Mouse (Mus musculus): ENCODE measurements at regions not wholly inside any gene's neighbourhood (a gene's known extent, or its start where the extent isn't known, plus 50 kb on each side); places are given as distances from the start of the nearest gene placed in this dataset.

GRCm38 (mm10) chr2:30700890-30701289 is 102.6 kb downstream of the 1700001O22Rik start:
- ATAC-seq (replicated peaks; ENCODE audit: low FRiP score, low read depth), result no peak
- Histone ChIP-seq H3K27ac (peak overlapping the region; percentile 79; the same call in 1 of the 2 replicates), H3K4me3 (replicated peaks; ENCODE audit: low read depth, low read length) (no peak overlapping the region), H3K36me3 (ENCODE audit: insufficient read depth, low read length) (no peaks in the 10 kb centered on the region), H3K4me2 (ENCODE audit: low read length) (no peak overlapping the region), H3K27me3 (ENCODE audit: insufficient read depth, low read length) (no peaks in the 10 kb centered on the region), H3K9ac (ENCODE audit: low read depth, low read length) (no peak overlapping the region), H3K4me1 (replicated peaks; ENCODE audit: insufficient read depth, low read length) (peaks cover 13% of the 10 kb centered on the region), H3K9me3 (replicated peaks; ENCODE audit: low read length) (no peaks in the 10 kb centered on the region)
- no peak for DNase-seq (ENCODE audit: low spot score)
- WGBS, result 95% methylated on average over 2 of the region's 2 CpGs
- TF ChIP-seq CTCF (IDR thresholded peaks at IDR 0.05; ENCODE audit: low read depth), result no peak

DNA sequence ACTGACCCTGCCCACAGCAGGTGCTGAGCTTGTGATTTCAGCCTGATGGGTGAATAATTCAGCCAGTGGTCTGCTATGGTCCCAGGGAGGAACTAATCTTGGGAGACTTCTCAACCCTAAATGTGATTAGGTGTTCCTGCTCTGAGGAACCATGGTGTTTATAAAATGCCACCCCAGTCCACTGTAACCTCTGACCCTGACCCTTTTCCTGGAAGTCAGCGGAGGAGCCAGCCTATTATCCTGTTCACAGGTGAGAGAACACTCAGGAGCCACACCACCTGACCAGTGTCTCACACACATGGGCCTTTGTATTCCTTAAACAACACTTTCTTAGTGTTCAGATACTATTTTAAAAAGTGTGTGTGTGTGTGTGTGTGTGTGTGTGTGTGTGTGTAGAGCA is 103.0 kb downstream of the 1700001O22Rik start:
- H3K4me1 ChIP-seq (replicated peaks; ENCODE audit: insufficient read depth, low read length), result peaks cover 13% of the 10 kb centered on the region
- H3K27ac ChIP-seq, result peak overlapping the region; percentile 79
- 95% methylated on average over 1 of the region's 1 CpGs for WGBS
- no peaks in the 10 kb centered on the region for H3K9me3 ChIP-seq (replicated peaks; ENCODE audit: low read length)
- no peak overlapping the region for H3K9ac ChIP-seq (ENCODE audit: low read depth, low read length)
- no peak overlapping the region for H3K4me2 ChIP-seq (ENCODE audit: low read length)
- H3K4me3 ChIP-seq (replicated peaks; ENCODE audit: low read depth, low read length), result no peak overlapping the region
- H3K27me3 ChIP-seq (ENCODE audit: insufficient read depth, low read length), result no peaks in the 10 kb centered on the region
- no peak for TF ChIP-seq CTCF (IDR thresholded peaks at IDR 0.05; ENCODE audit: low read depth)
- H3K36me3 ChIP-seq (ENCODE audit: insufficient read depth, low read length), result no peaks in the 10 kb centered on the region
- DNase-seq (ENCODE audit: low spot score), result no peak
- ATAC-seq (replicated peaks; ENCODE audit: low FRiP score, low read depth), result 0 out of 2 replicates have a peak, but pooled peaks have one; percentile 12

- Histone ChIP-seq H3K4me3 (replicated peaks; ENCODE audit: low read depth, low read length) (no peak overlapping the region), H3K9me3 (replicated peaks; ENCODE audit: low read length) (no peaks in the 10 kb centered on the region), H3K27me3 (ENCODE audit: insufficient read depth, low read length) (no peaks in the 10 kb centered on the region), H3K36me3 (ENCODE audit: insufficient read depth, low read length) (no peaks in the 10 kb centered on the region), H3K27ac (peak overlapping the region; percentile 79), H3K4me2 (ENCODE audit: low read length) (peak overlapping the region; percentile 25; the same call in 1 of the 2 replicates), H3K9ac (ENCODE audit: low read depth, low read length) (no peak overlapping the region), H3K4me1 (replicated peaks; ENCODE audit: insufficient read depth, low read length) (peaks cover 15% of the 10 kb centered on the region)
- TF ChIP-seq CTCF (IDR thresholded peaks at IDR 0.05; ENCODE audit: low read depth), result no peak
- 24% methylated on average over 6 of the region's 6 CpGs for WGBS
- DNase-seq (ENCODE audit: low spot score) (peak; percentile 90), ATAC-seq (replicated peaks; ENCODE audit: low FRiP score, low read depth) (peak; percentile 57)
Measured at GRCm38 (mm10) chr2:30699797-30700454, 103.5 kb downstream of the 1700001O22Rik start.

GRCm38 (mm10) chr2:30698758-30699535 is 104.1 kb downstream of the Cstad start:
- Histone ChIP-seq H3K4me3 (replicated peaks; ENCODE audit: low read depth, low read length) (no peak overlapping the region), H3K36me3 (ENCODE audit: insufficient read depth, low read length) (no peaks in the 10 kb centered on the region), H3K4me1 (replicated peaks; ENCODE audit: insufficient read depth, low read length) (peaks cover 18% of the 10 kb centered on the region), H3K9me3 (replicated peaks; ENCODE audit: low read length) (no peaks in the 10 kb centered on the region), H3K27ac (peak overlapping the region; percentile 79), H3K4me2 (ENCODE audit: low read length) (no peak overlapping the region), H3K9ac (ENCODE audit: low read depth, low read length) (0 out of 2 replicates have a peak overlapping the region, but pooled peaks have one; percentile 14), H3K27me3 (ENCODE audit: insufficient read depth, low read length) (no peaks in the 10 kb centered on the region)
- ATAC-seq (replicated peaks; ENCODE audit: low FRiP score, low read depth) (no peak), DNase-seq (ENCODE audit: low spot score) (no peak)
- TF ChIP-seq CTCF (IDR thresholded peaks at IDR 0.05; ENCODE audit: low read depth), result no peak
- WGBS, result 65% methylated on average over 6 of the region's 6 CpGs

GRCm38 (mm10) chr2:30697851-30698250 is 103.0 kb downstream of the Cstad start:
- Histone ChIP-seq H3K4me1 (replicated peaks; ENCODE audit: insufficient read depth, low read length) (peaks cover 25% of the 10 kb centered on the region), H3K27ac (no peak overlapping the region), H3K27me3 (ENCODE audit: insufficient read depth, low read length) (no peaks in the 10 kb centered on the region), H3K36me3 (ENCODE audit: insufficient read depth, low read length) (no peaks in the 10 kb centered on the region), H3K4me2 (ENCODE audit: low read length) (no peak overlapping the region), H3K9me3 (replicated peaks; ENCODE audit: low read length) (no peaks in the 10 kb centered on the region), H3K9ac (ENCODE audit: low read depth, low read length) (no peak overlapping the region), H3K4me3 (replicated peaks; ENCODE audit: low read depth, low read length) (no peak overlapping the region)
- TF ChIP-seq CTCF (IDR thresholded peaks at IDR 0.05; ENCODE audit: low read depth), result no peak
- DNase-seq (ENCODE audit: low spot score) (no peak), ATAC-seq (replicated peaks; ENCODE audit: low FRiP score, low read depth) (no peak)
- 73% methylated on average over 2 of the region's 2 CpGs for WGBS

- Histone ChIP-seq H3K9me3 (replicated peaks; ENCODE audit: low read length) (no peaks in the 10 kb centered on the region), H3K4me2 (ENCODE audit: low read length) (no peak overlapping the region), H3K36me3 (ENCODE audit: insufficient read depth, low read length) (no peaks in the 10 kb centered on the region), H3K4me1 (replicated peaks; ENCODE audit: insufficient read depth, low read length) (peaks cover 38% of the 10 kb centered on the region), H3K9ac (ENCODE audit: low read depth, low read length) (peak overlapping the region; percentile 28; the same call in 1 of the 2 replicates), H3K27me3 (ENCODE audit: insufficient read depth, low read length) (no peaks in the 10 kb centered on the region), H3K4me3 (replicated peaks; ENCODE audit: low read depth, low read length) (no peak overlapping the region), H3K27ac (peak overlapping the region; percentile 68)
- no peak for ATAC-seq (replicated peaks; ENCODE audit: low FRiP score, low read depth)
- WGBS, result 63% methylated on average over 11 of the region's 11 CpGs
- no peak for TF ChIP-seq CTCF (IDR thresholded peaks at IDR 0.05; ENCODE audit: low read depth)
- DNase-seq (ENCODE audit: low spot score), result no peak
Measured at GRCm38 (mm10) chr2:30695771-30696456, 101.1 kb downstream of the Cstad start.

Data from kidney, postnatal 0 days (tissue).